Mouse (Mus musculus): ENCODE results near the gene Hmgb1.
A peak's percentile ranks its signal among the peaks of the same experiment; 100 is the strongest.

Gene Hmgb1

DNA sequence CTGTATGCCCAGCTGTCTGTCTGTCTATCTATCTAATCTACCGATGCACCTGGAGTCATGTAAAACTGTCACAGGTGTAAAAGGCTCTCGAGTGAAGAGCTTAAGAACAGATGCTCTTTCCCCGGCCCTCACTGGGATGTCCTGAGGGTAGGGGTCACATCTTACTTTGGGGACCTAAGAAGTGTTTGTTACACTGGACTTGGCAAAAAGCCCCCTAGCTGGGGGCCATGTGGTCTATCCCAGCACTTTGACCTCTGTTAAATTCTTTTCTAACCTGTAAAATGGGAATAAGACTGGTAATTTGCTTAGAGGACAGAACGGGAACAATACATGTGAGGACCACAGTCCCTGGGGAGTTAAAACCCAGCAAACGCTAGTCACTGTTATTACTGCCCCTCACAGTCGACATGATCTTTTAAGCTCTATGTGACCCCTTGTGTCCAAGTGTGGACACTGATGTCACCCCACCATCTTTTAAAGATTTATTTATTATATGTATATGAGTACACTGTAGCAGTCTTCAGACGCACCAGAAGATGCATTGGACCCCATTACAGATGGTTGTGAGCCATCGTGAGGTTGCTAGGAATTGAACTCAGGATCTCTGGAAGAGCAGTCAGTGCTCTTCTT is 80.1 kb downstream of the Hmgb1 start:
- no peak for DNase-seq (ENCODE audit: low read depth)

DNA sequence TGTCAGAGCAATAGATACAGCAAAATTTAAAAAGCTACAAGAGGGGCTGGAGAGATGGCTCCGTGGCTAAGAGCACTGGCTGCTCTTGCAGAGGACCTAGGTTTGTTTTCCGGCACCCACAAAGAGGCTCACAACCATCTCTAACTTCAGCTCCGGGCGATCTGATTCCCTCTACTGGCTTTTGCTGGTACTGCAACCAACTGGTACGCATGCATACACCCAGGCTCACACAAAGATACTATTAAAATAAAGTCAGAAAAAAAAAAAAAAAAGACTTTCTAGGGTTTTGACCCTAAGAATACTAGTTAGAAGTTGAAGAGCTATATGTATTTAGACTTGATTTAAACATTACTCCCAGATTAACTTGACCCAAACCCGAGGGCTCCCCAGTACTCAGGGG is 82.4 kb downstream of the Hmgb1 start:
- DNase-seq (ENCODE audit: low read depth) = peak; percentile 17

DNA sequence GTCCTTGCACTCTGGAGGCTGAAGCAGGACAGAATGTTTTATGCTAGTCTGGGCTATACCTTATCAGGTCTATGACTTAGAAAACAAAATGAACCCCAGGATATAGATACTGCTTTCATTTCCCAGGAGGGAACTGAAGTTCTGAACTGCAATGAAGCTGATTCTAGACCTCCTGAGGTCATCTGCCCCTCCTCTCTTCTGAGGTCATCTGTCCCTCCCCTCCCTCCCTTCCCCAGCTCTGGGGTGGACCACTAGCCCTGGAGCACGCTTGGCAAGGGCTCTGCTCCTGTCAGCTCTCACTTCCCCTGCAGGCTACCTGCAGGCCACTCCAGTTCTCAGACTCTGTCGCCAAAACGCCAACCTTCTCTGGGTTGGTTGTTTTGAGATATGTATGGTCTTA is 84.2 kb downstream of the Hmgb1 start:
- no peak for DNase-seq (ENCODE audit: low read depth)

DNA sequence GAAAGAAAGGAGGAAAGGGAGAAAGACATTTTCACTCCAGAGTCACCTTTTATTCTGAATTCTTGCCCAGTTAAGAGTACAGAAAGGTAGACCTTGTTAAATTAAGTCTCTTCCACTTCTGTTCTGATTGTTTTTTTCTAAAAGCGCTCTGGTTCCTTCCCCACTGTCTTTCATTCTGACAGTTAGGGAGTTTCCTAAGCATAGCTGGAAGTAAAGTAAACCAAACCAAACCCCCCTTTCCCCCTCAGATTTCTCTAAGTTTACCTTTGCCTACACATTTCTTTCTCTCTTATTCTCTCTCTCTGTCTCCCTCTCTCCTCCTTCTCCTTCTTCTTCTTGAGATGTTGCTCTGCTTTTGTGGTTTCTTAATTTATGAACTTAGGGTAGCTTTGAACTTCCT is 85.3 kb downstream of the Hmgb1 start:
- no peak for DNase-seq (ENCODE audit: low read depth)

DNA sequence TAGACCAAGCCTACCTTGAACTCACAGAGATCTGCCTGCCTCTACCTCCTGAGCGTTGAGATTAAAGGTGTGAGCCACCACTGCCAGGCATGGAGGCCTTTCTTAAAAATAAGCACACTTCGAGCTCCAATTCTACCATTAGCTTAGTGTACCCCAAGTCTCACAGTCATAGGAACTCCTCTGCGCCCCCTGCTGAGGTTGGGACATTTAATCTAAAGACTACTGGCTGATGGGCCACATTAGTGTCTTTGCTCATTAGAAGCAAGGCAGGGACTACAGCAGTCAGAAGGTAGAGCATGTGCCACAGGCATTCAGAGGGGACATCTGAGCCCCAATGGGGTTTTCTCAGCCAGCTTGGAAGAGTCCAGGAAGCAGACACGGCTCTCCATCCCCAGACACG is 86.4 kb downstream of the Hmgb1 start:
- DNase-seq (ENCODE audit: low read depth) = no peak

DNA sequence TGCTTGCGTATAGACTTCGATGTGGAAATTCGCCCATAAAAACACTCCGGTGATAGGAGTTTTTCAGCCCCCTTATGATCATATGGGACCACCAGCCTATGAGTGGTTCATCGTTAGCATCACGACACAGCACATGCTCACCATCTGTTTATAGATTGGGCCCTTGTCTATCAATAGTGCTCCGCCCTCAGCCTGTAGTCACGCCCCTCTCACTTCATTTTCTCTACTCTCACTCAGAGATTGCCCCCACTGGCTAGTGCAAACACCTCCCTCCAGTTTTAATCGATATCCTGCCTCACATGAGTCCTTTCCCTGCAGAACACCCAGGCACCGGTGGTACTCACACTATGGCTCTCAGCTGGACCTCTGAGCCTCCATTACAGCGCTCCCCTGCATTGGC is 88.0 kb downstream of the Hmgb1 start:
- no peak for DNase-seq (ENCODE audit: low read depth)

DNA sequence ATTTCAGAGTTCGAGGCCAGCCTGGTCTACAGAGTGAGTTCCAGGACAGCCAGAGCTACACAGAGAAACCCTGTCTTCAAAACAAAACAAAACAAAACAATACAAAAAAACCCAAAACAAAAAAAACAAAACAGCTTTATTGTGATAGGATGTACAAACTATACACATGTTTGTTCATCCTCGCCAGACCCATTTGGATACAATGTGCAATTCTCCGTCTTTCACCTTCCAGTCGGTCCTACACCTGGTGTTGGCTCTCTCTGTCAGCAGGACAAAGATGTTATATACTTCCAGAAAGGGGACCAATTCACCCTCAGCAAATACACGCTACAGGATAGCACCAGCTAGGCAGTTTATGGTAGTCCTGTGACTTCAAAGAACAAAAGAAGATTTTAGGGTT is 91.4 kb downstream of the Hmgb1 start:
- no peak for DNase-seq (ENCODE audit: low read depth)

DNA sequence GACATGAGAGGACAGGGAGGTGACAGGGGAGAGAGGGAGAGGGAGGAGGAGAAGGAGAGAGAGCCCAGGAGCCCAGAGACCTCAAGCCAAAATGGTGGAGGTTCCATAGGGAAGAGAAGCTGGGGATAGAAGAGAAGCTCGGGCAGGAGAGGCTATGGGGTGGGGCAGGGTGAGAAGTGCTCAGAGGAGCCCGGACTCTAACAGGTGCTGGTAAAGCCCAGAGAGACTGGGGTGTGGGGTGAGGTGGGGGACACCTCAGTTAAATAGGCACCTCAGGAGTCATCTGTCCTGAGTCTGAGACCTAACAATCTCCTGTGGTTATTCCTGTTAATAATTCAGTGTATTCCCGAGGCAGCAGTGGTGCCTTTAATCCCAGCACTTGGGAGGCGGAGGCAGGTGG is 91.8 kb downstream of the Hmgb1 start:
- DNase-seq (ENCODE audit: low read depth) = no peak

DNA sequence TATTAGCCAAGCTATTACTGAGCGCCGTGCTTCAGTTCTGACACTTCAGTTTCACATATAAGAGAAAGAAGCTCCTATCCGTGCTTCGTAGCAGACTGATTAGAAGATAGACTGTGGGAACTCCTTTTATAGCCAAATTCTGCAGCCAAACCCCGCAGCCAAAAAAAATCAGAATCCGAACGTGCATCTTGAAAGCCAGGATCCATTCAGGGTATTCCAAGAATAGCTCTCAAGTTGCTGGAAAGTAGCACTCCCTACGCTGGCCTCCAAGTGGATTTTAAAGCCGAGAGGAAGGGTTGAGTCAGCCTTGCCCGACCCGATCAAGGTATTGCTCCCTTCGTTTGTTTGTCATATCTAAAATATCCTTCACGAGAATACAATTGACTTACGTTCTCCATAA is 93.0 kb downstream of the Hmgb1 start:
- no peak for DNase-seq (ENCODE audit: low read depth)

DNA sequence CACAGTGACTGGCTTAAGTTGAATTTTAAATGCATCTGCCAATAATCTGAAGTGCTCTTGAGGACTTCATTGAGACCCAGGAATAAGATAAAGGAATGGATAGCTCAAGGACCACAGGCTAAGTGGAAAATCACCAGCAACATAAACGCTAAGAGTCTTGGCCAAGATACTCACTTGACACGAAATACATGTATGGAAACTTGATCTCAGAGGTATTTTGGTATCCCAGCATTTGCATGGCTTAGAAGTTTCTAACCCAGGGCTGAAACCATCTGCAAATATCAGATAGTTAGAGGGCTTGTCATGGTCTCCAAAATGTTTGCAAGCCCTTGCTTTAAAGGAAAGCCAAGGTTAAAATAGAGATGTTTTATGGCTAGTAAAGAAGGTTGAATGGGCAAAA is 94.4 kb downstream of the Hmgb1 start:
- no peak for DNase-seq (ENCODE audit: low read depth)

DNA sequence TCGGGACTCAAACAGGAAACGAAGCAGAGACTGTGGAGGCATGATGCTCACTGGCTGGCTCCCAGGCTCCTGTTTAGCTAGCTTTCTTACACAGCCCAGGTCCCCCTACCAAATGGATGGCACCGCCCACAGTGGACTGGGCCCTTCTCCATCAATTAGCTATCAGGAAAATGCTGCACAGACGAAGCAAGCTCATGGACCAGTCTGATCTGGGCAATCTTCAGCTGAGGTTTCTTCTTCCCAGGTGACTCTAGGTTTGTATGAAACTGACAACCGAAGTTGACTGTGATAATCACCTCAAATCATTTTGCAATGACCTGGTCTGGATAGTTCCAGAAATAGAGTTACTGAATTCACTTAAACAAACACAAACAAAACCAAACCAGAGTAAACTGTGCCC is 94.8 kb downstream of the Hmgb1 start:
- DNase-seq (ENCODE audit: low read depth) = no peak

DNA sequence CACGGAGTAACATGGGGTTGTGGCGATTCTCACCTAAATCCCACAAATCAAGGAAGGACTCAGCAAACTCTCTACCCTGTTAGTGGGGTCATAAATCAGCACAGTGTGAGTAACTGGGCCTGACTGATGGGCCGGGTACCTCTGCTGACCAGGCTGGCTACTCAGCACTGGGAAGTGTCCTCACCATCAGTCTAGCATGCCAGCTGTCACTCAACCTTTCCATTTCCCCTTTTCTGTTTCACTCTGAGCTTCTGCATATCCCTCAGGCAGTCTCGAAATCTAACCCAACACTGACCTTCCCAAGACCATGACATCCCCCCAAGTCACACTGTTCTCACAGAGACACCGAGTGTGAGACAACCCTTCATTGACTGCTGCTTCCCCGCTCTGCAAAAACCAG is 95.4 kb downstream of the Hmgb1 start:
- DNase-seq (ENCODE audit: low read depth) = peak; percentile 39

DNA sequence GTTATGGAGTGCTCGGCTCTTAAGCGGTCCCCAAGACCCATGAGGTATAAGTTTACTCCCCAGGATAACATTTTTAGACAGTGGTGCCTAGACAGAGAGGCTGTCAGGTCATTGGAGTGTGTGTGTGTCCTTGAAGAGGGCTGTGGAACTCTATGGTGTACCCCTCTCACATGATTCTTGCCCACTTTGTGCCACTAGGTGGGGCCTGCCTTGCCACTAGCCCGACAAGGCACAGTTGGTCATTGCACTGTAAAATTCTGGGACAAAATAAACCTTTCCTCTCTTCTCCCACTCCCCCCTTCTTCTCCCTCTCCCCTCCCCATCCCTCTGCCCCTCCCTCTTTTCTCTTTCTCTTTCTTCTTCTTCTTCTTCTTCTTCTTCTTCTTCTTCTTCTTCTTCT is 96.1 kb downstream of the Hmgb1 start:
- peak; percentile 41 for DNase-seq (ENCODE audit: low read depth)

DNA sequence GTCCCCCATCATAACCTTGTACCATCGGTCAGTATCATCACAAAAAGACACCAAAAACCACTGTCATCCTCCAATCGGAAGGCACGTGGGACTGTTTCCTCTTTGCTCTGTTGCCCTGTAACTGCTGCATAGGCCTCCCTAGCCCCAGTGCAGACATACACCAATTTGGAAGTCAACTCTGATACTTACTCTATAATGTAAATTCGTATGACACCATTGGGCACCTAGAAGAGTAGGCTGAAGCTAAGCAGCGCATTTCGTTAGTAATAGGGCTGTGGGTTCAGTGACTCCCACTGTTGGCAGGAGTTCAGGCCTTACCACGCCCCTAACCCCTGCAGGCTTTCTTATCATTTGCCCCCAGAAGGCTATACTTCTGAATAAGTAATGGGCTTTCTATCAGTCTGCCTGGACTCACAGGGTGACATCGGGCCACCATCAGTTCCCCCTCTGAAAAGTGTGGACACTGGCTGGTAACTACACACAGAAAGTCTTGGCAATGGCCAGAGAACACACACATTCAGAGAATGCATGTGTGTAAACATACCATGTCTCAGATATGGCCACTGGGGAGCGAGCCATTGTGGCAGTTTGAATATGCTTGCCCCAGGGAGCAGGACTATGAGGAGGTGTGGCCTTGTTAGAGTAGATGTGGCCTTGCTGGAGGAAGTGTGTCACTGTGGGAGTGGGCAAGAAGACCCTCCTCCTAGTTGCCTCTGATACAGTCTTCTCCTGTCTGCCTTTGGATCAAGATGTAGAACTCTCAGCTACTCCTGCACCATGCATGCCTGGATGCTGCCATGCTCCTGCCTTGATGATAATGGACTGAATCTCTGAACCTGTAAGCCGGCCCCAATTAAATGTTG is 97.7 kb downstream of the Hmgb1 start:
- peak; percentile 32 for DNase-seq (ENCODE audit: low read depth)

DNA sequence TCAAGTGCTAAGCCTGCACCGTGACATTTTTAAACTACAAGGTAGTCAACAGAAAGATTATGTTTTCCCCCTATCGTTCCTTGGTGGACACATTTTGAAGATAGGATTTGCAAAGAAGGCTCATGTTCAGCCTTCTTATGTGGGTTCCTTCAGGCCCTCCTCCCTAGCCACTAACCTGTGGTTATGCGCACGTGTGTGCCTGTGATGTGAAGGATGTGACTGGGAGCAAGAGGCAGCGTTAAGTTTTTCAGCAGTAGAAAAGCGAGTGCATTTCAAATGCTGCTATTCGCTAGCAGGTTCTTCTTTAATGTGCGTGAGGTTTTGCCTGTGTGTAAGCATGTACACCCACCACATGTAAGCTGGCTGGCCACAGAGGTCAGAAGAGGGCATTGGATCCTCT is 103.8 kb downstream of the Hmgb1 start:
- DNase-seq (ENCODE audit: low read depth) = no peak

DNA sequence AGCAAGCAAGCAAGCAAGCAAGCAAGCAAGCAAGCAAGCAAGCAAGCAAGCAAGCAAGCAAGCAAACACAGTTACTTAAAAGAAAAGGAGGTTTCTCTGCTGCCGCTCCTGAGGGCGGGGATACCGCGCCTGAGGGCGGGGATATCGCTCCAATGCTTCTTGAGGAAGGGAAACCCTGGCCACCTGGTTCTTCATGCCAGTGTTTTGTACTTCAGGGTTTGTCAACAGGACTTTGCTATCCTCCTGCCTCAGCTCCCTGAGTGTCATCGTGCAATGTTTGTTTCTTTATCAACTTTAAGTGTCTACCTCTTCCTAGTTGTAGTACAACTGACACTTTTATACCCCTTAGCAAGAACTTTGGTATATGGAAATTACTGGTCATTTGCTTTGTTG is 104.5 kb downstream of the Hmgb1 start:
- DNase-seq (ENCODE audit: low read depth) = no peak

DNA sequence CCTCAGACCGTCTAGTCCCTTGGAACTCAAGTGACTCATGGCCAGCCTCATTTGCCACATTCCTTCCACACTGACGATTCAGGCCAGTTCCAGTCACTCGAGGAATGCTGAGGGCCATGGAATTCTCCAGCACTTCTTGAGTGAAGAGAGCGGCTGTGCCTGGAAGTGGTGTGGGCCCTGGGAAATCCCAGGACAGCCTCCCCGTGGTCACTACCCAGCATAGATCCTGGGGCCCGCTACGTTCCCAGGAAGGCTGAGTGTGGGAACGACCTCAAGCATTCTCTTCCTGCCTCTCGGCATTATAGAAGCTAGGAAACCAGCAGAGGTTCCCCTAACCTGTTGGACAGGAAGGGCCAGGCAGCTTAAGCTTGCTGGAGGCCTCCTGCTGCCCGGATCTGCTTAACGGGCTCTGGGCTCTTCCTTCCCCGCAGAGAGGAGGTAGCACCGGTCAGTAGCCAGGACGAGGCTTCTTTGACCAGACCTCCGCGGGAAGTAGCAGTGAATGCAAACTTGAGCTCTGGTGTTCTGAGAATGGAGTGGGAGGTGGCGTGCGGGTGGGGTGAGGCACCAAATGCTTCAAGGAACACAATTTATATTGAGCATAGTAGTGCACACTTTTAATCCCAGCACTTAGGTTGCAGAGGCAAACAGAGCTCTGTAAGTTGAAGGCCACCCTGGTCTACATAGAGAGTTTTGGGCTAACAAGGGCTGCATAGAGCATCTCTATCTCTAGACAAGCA is 105.1 kb downstream of the Hmgb1 start:
- DNase-seq (ENCODE audit: low read depth) = no peak

DNA sequence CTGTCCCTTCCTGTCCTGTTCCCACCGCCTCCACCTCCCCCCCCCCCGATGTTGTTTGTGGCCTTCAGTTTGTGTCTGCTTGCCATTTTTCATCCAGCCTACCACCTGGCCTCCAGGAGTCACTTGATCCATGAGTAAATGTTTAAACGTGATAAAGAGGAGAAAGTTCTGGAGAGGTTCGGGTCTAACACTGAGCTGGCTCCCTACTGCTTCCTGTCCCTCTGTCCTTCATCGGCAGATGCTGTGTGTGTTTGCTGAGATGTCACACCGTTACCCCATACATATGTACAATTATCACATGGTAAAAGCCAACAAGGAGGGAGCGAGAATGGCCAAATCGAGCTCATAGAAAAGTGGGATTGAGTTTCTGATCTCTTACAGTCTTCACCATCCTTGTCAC is 107.2 kb downstream of the Hmgb1 start:
- DNase-seq (ENCODE audit: low read depth) = no peak

DNA sequence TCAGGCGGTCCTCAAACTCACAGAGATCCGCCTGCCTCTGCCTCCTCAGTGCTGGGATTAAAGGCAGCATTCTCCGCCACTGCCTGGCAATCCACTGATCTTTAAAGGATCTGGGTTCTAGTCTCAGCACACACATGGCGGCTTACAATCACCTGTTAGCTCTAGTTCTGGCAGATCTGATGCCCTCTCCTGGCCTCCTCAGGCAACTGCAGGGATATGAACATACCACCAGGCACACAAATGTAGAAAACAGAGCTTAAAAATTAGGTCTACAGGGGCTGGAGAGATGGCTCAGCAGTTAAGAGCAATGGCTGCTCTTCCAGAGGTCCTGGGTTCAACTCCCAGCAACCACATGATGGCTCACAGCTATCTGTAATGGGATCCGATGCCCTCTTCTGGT is 112.7 kb downstream of the Hmgb1 start:
- peak; percentile 36 for DNase-seq (ENCODE audit: low read depth)

DNA sequence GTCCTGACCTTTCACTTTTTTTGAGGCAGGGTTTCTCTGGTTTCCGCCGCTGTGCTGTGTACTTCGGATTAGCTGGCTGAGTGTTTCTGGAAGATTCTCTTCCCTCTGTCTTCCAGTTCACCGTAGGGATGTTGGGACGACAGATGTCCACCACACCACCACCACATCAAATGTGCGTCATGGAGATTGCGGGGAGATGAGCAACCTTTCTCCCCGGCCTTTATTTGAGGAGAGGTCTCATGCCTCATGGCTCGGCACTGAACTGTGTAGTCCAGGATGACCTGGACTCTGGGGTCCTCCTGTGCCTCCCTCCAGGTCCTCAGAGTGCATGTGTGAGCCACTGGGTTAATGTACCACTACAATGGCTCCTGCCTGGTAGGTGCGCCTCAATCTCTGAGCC is 115.5 kb downstream of the Hmgb1 start:
- DNase-seq (ENCODE audit: low read depth) = no peak

DNA sequence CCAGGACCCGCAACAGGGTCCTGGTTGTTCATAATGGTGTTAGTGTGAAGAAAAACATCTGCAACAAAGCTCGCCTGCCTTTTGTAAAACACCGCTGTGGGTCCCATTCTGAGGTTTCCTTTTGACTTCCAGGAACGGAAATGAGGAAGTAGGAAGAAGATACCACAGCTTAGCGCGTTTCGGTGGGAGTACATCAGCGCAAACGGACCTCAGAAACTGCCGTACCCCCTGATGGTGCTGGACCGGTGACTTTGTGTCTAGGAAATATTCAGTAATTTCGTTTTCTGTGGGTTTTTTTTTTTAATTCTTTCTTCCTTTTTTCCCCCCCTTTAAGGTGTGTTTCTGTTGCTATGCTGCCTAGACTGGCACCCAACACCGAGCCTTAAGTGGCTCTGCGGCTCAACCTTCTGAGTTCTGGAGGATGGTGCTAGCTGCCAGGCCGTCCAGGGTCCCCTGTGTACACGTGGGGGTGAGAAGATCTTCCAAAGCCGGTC is 116.0 kb downstream of the Hmgb1 start:
- DNase-seq (ENCODE audit: low read depth) = peak; percentile 49

DNA sequence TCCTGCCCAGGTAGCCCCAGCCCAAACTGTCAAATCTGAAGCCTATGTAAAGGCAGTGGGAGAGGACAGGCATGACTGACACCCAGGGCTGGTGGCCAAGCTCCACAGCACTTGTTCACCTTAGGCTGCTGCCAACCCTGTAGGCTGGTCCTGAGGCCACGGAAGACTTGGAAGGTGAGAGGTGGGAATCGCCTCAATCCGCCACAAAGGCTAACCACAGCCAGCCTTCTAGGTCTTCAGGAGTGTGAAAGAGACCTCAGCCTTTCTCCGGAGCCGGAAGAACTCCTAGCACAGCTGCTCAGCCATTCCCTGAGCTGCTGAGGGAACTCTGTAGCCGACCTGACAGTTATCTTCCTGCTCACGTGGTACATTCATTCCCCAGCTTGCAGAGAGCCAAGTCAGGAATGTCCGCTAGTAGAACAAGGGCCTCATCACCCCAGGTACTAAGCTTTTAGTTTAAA is 116.8 kb downstream of the Hmgb1 start:
- peak; percentile 26 for DNase-seq (ENCODE audit: low read depth)

DNA sequence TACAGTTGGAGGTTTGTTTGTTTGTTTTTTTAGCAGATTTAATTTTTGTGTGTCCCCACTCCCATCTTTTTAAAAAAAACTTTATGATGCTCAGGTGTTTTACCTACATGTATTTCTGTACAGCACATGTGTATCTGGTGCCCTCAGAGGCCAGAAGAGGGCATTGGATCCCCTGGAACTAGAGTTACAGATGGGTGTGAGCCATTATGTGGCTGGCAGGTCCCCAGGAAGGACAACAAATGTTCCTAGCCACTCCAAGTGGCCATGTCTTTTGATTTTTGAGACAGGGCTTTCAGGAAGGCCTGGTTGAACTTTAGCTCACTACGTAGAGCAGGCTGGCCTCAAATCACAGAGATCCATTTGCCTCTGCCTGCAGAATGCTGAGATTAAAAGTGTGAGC is 121.5 kb downstream of the Hmgb1 start:
- peak; percentile 31 for DNase-seq (ENCODE audit: low read depth)
